Mouse (Mus musculus) heart, embryonic 15.5 days (tissue): ENCODE data around the gene Gfm2. TPM values are rescaled to one million over a fixed set of nuclear protein-coding genes. Genes with fewer than 3 reads are reported as not detected.

Experiments used
- ATAC-seq: fragments of 200-750 bp; cut with Nextera tagmentation; replicated peaks from 2 replicates; pipeline ENCODE4 v1.8.0; 2017; ENCODE audit warnings: low read depth, moderate TSS enrichment; ENCODE audit not compliant: insufficient number of reproducible peaks, insufficient read depth, low FRiP score
- H3K27ac ChIP-seq: fragments of 300-500 bp; sonication (generic); 2 replicates; pipeline ENCODE4 v1.5.1; 2015; ENCODE audit warnings: mild to moderate bottlenecking, inconsistent platforms
- H3K27me3 ChIP-seq: fragments of 300-500 bp; sonication (generic); 2 replicates; pipeline ENCODE4 v1.6.1; 2015; ENCODE audit warnings: inconsistent platforms
- H3K36me3 ChIP-seq: fragments of 300-500 bp; sonication (generic); 2 replicates; pipeline ENCODE4 v1.6.1; 2015; ENCODE audit warnings: mild to moderate bottlenecking, inconsistent platforms
- H3K4me1 ChIP-seq: fragments of 300-500 bp; sonication (generic); replicated peaks from 2 replicates; pipeline ENCODE4 v1.6.1; 2015; ENCODE audit warnings: inconsistent platforms
- H3K4me2 ChIP-seq: fragments of 300-500 bp; sonication (generic); 2 replicates; pipeline ENCODE4 v1.6.1; 2015; ENCODE audit warnings: inconsistent platforms, mild to moderate bottlenecking, moderate library complexity
- H3K4me3 ChIP-seq: fragments of 300-500 bp; sonication (generic); 2 replicates; pipeline ENCODE4 v1.5.1; 2015; ENCODE audit warnings: mild to moderate bottlenecking, inconsistent platforms
- H3K9ac ChIP-seq: fragments of 300-500 bp; sonication (generic); 2 replicates; pipeline ENCODE4 v1.6.1; 2015; ENCODE audit warnings: mild to moderate bottlenecking, inconsistent platforms
- H3K9me3 ChIP-seq: fragments of 300-500 bp; sonication (generic); replicated peaks from 2 replicates; pipeline ENCODE4 v1.6.1; 2016; ENCODE audit warnings: inconsistent platforms
- WGBS: fragments of 180-500 bp; shearing (Covaris S2); methylation state at CpG from one replicate; pipeline ENCODE4 v1.1.7; 2015; ENCODE audit warnings: mixed read lengths; 5-methylcytosine and 5-hydroxymethylcytosine counted together
- polyA plus RNA-seq: library from polyadenylated mRNA; unstranded; fragments of >200 nt; fragmentation: Nextera tagmentation; extraction: Ambion mirVana; gene quantifications from 2 replicates; pipeline ENCODE4 v1.2.1, GENCODE M21; 2015

The Gfm2 gene
- polyA plus RNA-seq, 1 experiment from 2014 or later: 27.1 TPM

GRCm38 (mm10) chr13:97208500-97209010 lies 70.8 kb downstream of the Gfm2 start:
- Histone ChIP-seq H3K27ac (no peak overlapping the region; the same call in 1 of the 2 replicates), H3K9me3 (no peaks in the 10 kb centered on the region), H3K4me1 (peaks cover 9% of the 10 kb centered on the region; the same call in 1 of the 2 replicates), H3K4me3 (no peak overlapping the region), H3K36me3 (no peaks in the 10 kb centered on the region), H3K4me2 (no peak overlapping the region), H3K27me3 (no peaks in the 10 kb centered on the region), H3K9ac (no peak overlapping the region)
- 47% methylated on average over 3 of the region's 3 CpGs for WGBS
- ATAC-seq: no peak

- Histone ChIP-seq H3K4me3 (no peak overlapping the region), H3K27me3 (no peaks in the 10 kb centered on the region), H3K36me3 (no peaks in the 10 kb centered on the region), H3K27ac (no peak overlapping the region), H3K9ac (no peak overlapping the region), H3K9me3 (no peaks in the 10 kb centered on the region), H3K4me2 (no peak overlapping the region), H3K4me1 (no peaks in the 10 kb centered on the region)
- no peak for ATAC-seq
- WGBS: 63% methylated on average over 3 of the region's 3 CpGs
Observed at GRCm38 (mm10) chr13:97214583-97215268, 77.0 kb downstream of the Gfm2 start.

- no peak overlapping the region for H3K4me2 ChIP-seq
- no peaks in the 10 kb centered on the region for H3K27me3 ChIP-seq
- no peak overlapping the region for H3K9ac ChIP-seq
- no peak overlapping the region for H3K4me3 ChIP-seq
- WGBS: 64% methylated on average over 4 of the region's 4 CpGs
- no peaks in the 10 kb centered on the region for H3K36me3 ChIP-seq
- H3K9me3 ChIP-seq: no peaks in the 10 kb centered on the region
- H3K4me1 ChIP-seq: no peaks in the 10 kb centered on the region
- ATAC-seq: no peak
- H3K27ac ChIP-seq: no peak overlapping the region
Observed at GRCm38 (mm10) chr13:97215563-97215962, 77.8 kb downstream of the Gfm2 start.

GRCm38 (mm10) chr13:97216196-97216595 lies 78.5 kb downstream of the Gfm2 start:
- Histone ChIP-seq H3K4me3 (no peak overlapping the region), H3K9me3 (no peaks in the 10 kb centered on the region), H3K4me1 (no peaks in the 10 kb centered on the region), H3K4me2 (no peak overlapping the region), H3K27ac (no peak overlapping the region), H3K27me3 (no peaks in the 10 kb centered on the region), H3K9ac (no peak overlapping the region), H3K36me3 (no peaks in the 10 kb centered on the region)
- ATAC-seq: no peak
- WGBS: 74% methylated on average over 5 of the region's 5 CpGs

- WGBS: 88% methylated on average over 3 of the region's 3 CpGs
- no peaks in the 10 kb centered on the region for H3K4me1 ChIP-seq
- no peak for ATAC-seq
Observed at GRCm38 (mm10) chr13:97220022-97220421, 82.3 kb downstream of the Gfm2 start.

GRCm38 (mm10) chr13:97223856-97224255 lies 86.1 kb downstream of the Gfm2 start:
- 72% methylated on average over 8 of the region's 8 CpGs for WGBS
- H3K4me3 ChIP-seq: no peak overlapping the region
- no peaks in the 10 kb centered on the region for H3K9me3 ChIP-seq
- no peaks in the 10 kb centered on the region for H3K36me3 ChIP-seq
- H3K4me1 ChIP-seq: no peaks in the 10 kb centered on the region
- H3K27ac ChIP-seq: no peak overlapping the region
- H3K4me2 ChIP-seq: no peak overlapping the region
- ATAC-seq: no peak
- H3K27me3 ChIP-seq: no peaks in the 10 kb centered on the region
- H3K9ac ChIP-seq: no peak overlapping the region

More at GRCm38 (mm10) chr13:97220022-97220421, 82.3 kb downstream of the Gfm2 start:
- no peak overlapping the region for H3K4me3 ChIP-seq
- no peak overlapping the region for H3K4me2 ChIP-seq
- no peak overlapping the region for H3K9ac ChIP-seq
- H3K9me3 ChIP-seq: no peaks in the 10 kb centered on the region
- H3K36me3 ChIP-seq: no peaks in the 10 kb centered on the region
- H3K27me3 ChIP-seq: no peaks in the 10 kb centered on the region
- H3K27ac ChIP-seq: no peak overlapping the region

GRCm38 (mm10) chr13:97224341-97224982 lies 86.7 kb downstream of the Gfm2 start:
- no peak overlapping the region for H3K4me2 ChIP-seq
- 66% methylated on average over 10 of the region's 10 CpGs for WGBS

GRCm38 (mm10) chr13:97225130-97225529 lies 87.4 kb downstream of the Gfm2 start:
- no peak for ATAC-seq
- Histone ChIP-seq H3K36me3 (no peaks in the 10 kb centered on the region), H3K4me3 (no peak overlapping the region), H3K4me1 (no peaks in the 10 kb centered on the region), H3K9me3 (no peaks in the 10 kb centered on the region), H3K27me3 (no peaks in the 10 kb centered on the region), H3K9ac (no peak overlapping the region), H3K27ac (no peak overlapping the region), H3K4me2 (peak overlapping the region; percentile 23; the same call in 1 of the 2 replicates)
- 60% methylated on average over 17 of the region's 17 CpGs for WGBS

More at GRCm38 (mm10) chr13:97224341-97224982, 86.7 kb downstream of the Gfm2 start:
- Histone ChIP-seq H3K27me3 (no peaks in the 10 kb centered on the region), H3K36me3 (no peaks in the 10 kb centered on the region), H3K4me1 (no peaks in the 10 kb centered on the region), H3K9me3 (no peaks in the 10 kb centered on the region), H3K4me3 (no peak overlapping the region), H3K27ac (no peak overlapping the region), H3K9ac (no peak overlapping the region)
- no peak for ATAC-seq

GRCm38 (mm10) chr13:97227795-97228194 lies 90.1 kb downstream of the Gfm2 start:
- Histone ChIP-seq H3K9ac (no peak overlapping the region), H3K36me3 (no peaks in the 10 kb centered on the region), H3K27me3 (no peaks in the 10 kb centered on the region), H3K27ac (no peak overlapping the region), H3K9me3 (no peaks in the 10 kb centered on the region), H3K4me2 (no peak overlapping the region), H3K4me3 (no peak overlapping the region), H3K4me1 (no peaks in the 10 kb centered on the region)
- ATAC-seq: no peak
- 81% methylated on average over 3 of the region's 3 CpGs for WGBS

GRCm38 (mm10) chr13:97230101-97230500 lies 92.4 kb downstream of the Gfm2 start:
- no peak overlapping the region for H3K4me2 ChIP-seq
- no peaks in the 10 kb centered on the region for H3K4me1 ChIP-seq
- no peaks in the 10 kb centered on the region for H3K9me3 ChIP-seq
- H3K27me3 ChIP-seq: no peaks in the 10 kb centered on the region
- no peak overlapping the region for H3K9ac ChIP-seq
- no peaks in the 10 kb centered on the region for H3K36me3 ChIP-seq
- no peak overlapping the region for H3K4me3 ChIP-seq
- WGBS: 63% methylated on average over 3 of the region's 3 CpGs
- H3K27ac ChIP-seq: no peak overlapping the region
- ATAC-seq: no peak
